Mouse (Mus musculus) liver, embryonic 14.5 days (tissue): ENCODE measurements around the gene Mms19.

Source experiments
- CTCF ChIP-seq: IDR thresholded peaks from 2 replicates; pipeline ENCODE4 v1.5.1; 2016; ENCODE audit warnings: antibody characterized with exemption, low read depth, control low read depth
- EP300 ChIP-seq: IDR thresholded peaks from 2 replicates; pipeline ENCODE4 v1.6.1; 2016; ENCODE audit warnings: antibody characterized with exemption, low read depth

DNA sequence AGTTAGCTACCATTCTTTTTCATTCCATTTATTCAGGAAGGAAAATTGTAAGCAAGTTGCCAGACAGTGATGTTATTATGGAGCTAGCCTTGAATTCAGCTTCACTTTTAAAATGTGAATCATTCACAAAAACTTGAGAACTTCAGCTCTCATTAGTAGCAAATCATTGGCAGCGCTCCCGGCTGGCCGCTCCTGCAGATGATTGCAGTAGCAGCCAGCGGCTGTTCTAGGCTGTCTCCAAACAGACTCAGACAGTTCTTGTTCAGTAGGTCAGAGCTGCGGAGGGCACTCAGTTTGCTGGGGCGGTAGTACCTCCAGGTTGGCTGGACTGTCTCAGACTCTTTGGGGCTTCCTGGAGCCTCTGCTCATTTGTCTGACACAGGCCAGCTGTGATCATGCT is 12.5 kb upstream of the Mms19 start:
- TF ChIP-seq EP300 (no peak), CTCF (no peak)
